Mouse (Mus musculus) ES-Bruce4 (cell line): Measurements from ENCODE around the gene Itgb4.

Experiments used
- CTCF ChIP-seq: IDR thresholded peaks from one replicate; pipeline ENCODE4 v1.8.1; 2011; ENCODE audit warnings: low read depth, low read length
- POLR2A ChIP-seq: IDR thresholded peaks from one replicate; pipeline ENCODE4 v1.8.1; 2011; ENCODE audit warnings: low read length; ENCODE audit not compliant: insufficient read depth

DNA sequence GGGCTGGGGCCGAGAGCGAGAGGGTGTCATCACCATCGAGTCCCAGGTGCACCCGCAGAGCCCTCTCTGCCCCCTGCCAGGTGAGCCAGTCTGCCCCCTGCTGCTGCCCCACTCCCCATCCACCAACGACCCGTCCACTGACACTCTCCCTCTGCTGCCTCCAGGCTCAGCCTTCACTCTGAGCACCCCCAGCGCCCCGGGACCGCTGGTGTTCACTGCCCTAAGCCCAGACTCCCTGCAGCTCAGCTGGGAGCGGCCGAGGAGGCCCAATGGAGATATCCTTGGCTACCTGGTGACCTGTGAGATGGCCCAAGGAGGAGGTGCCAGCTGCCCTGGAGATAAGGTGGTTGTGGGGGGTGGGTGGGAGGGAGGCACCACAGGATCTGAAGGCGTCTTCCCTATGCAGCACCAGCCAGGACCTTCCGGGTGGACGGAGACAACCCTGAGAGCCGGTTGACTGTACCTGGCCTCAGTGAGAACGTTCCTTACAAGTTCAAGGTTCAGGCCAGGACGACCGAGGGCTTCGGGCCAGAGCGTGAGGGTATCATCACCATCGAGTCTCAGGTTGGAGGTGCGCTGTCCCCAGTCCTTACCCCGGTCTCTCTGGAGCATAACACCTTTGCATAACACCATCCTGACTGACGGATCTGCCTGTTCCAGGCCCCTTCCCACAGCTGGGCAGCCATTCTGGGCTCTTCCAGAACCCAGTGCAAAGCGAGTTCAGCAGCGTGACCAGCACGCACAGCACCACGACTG lies 32.8 kb downstream of the Itgb4 start:
- TF ChIP-seq CTCF = no peak
- TF ChIP-seq POLR2A = no peak
